Mouse (Mus musculus) hindbrain, embryonic 12.5 days (tissue): ENCODE measurements around the gene Mfap5. TPM values are rescaled to one million over a fixed set of nuclear protein-coding genes. Genes with fewer than 3 reads are reported as not detected.
A peak's percentile ranks its signal among the peaks of the same experiment; 100 is the strongest.
"Not testable (repeated sequence)": the region's sequence is repeated elsewhere in the genome, so short reads cannot be mapped to it uniquely, and the experiment has no call there.

ENCODE experiments used
- ATAC-seq: fragments of 200-750 bp; cut with Nextera tagmentation; 2 replicates; pipeline ENCODE4 v1.8.0; 2017; ENCODE audit warnings: moderate TSS enrichment; ENCODE audit not compliant: low FRiP score
- H3K27ac ChIP-seq: fragments of 300-500 bp; sonication (generic); 2 replicates; pipeline ENCODE4 v1.5.1; 2016; ENCODE audit warnings: mild to moderate bottlenecking
- H3K27me3 ChIP-seq: fragments of 300-500 bp; sonication (generic); 2 replicates; pipeline ENCODE4 v1.6.1; 2016; ENCODE audit warnings: mild to moderate bottlenecking
- H3K36me3 ChIP-seq: fragments of 300-500 bp; sonication (generic); 2 replicates; pipeline ENCODE4 v1.6.1; 2016; ENCODE audit warnings: mild to moderate bottlenecking
- H3K4me1 ChIP-seq: fragments of 300-500 bp; sonication (generic); 2 replicates; pipeline ENCODE4 v1.6.1; 2016
- H3K4me2 ChIP-seq: fragments of 300-500 bp; sonication (generic); replicated peaks from 2 replicates; pipeline ENCODE4 v1.6.1; 2016; ENCODE audit warnings: mild to moderate bottlenecking
- H3K4me3 ChIP-seq: fragments of 300-500 bp; sonication (generic); 2 replicates; pipeline ENCODE4 v1.5.1; 2016; ENCODE audit warnings: mild to moderate bottlenecking
- H3K9ac ChIP-seq: fragments of 300-500 bp; sonication (generic); 2 replicates; pipeline ENCODE4 v1.6.1; 2016; ENCODE audit warnings: mild to moderate bottlenecking, moderate library complexity
- H3K9me3 ChIP-seq: fragments of 300-500 bp; sonication (generic); replicated peaks from 2 replicates; pipeline ENCODE4 v1.6.1; 2016; ENCODE audit warnings: mild to moderate bottlenecking
- WGBS: fragments of 180-500 bp; shearing (Covaris S2); methylation state at CpG from one replicate; pipeline ENCODE4 v1.1.7; 2016; 5-methylcytosine and 5-hydroxymethylcytosine counted together
- polyA plus RNA-seq: library from polyadenylated mRNA; unstranded; fragments of >200 nt; fragmentation: Nextera tagmentation; extraction: Ambion mirVana; gene quantifications from 2 replicates; pipeline ENCODE4 v1.2.1, GENCODE M21; 2016

The Mfap5 gene
- polyA plus RNA-seq, 1 experiment from 2014 or later = 1.6 TPM

- Histone ChIP-seq H3K9ac (peak overlapping the region; percentile 53; the same call in 1 of the 2 replicates), H3K27me3 (no peaks in the 10 kb centered on the region; the same call in 1 of the 2 replicates), H3K27ac (no peak overlapping the region), H3K4me1 (peaks cover 27% of the 10 kb centered on the region), H3K4me2 (no peak overlapping the region; the same call in 1 of the 2 replicates), H3K36me3 (no peaks in the 10 kb centered on the region), H3K9me3 (no peaks in the 10 kb centered on the region), H3K4me3 (no peak overlapping the region)
- ATAC-seq = no peak
- WGBS = 31% methylated on average over 6 of the region's 6 CpGs
Observed at GRCm38 (mm10) chr6:122492479-122492878, 13.2 kb upstream of the Mfap5 start.

GRCm38 (mm10) chr6:122493799-122494472 is 11.7 kb upstream of the Mfap5 start:
- H3K4me1 ChIP-seq = peaks cover 27% of the 10 kb centered on the region
- H3K4me3 ChIP-seq = no peak overlapping the region
- no peaks in the 10 kb centered on the region for H3K36me3 ChIP-seq
- ATAC-seq = no peak
- WGBS = 31% methylated on average over 6 of the region's 6 CpGs
- no peak overlapping the region for H3K27ac ChIP-seq
- no peaks in the 10 kb centered on the region for H3K9me3 ChIP-seq
- no peak overlapping the region for H3K4me2 ChIP-seq
- H3K9ac ChIP-seq = no peak overlapping the region
- H3K27me3 ChIP-seq = no peaks in the 10 kb centered on the region

GRCm38 (mm10) chr6:122495082-122495881 is 10.4 kb upstream of the Mfap5 start:
- peak; percentile 55 for ATAC-seq
- H3K9me3 ChIP-seq = no peaks in the 10 kb centered on the region
- peak overlapping the region; percentile 38 for H3K4me2 ChIP-seq

GRCm38 (mm10) chr6:122496501-122496900 is 9.1 kb upstream of the Mfap5 start:
- peaks cover 22% of the 10 kb centered on the region for H3K4me1 ChIP-seq
- no peaks in the 10 kb centered on the region for H3K36me3 ChIP-seq
- H3K9ac ChIP-seq = no peak overlapping the region
- H3K27me3 ChIP-seq = no peaks in the 10 kb centered on the region
- H3K27ac ChIP-seq = peak overlapping the region; percentile 80
- 32% methylated on average over 5 of the region's 5 CpGs for WGBS
- no peaks in the 10 kb centered on the region for H3K9me3 ChIP-seq
- no peak overlapping the region for H3K4me2 ChIP-seq
- ATAC-seq = peak; percentile 9; the same call in 1 of the 2 replicates
- no peak overlapping the region for H3K4me3 ChIP-seq

More at GRCm38 (mm10) chr6:122495082-122495881, 10.4 kb upstream of the Mfap5 start:
- Histone ChIP-seq H3K27me3 (no peaks in the 10 kb centered on the region), H3K4me3 (no peak overlapping the region), H3K4me1 (peaks cover 27% of the 10 kb centered on the region), H3K36me3 (no peaks in the 10 kb centered on the region), H3K27ac (peak overlapping the region; percentile 80), H3K9ac (peak overlapping the region; percentile 45; the same call in 1 of the 2 replicates)
- 9% methylated on average over 21 of the region's 21 CpGs for WGBS

- Histone ChIP-seq H3K4me2 (no peak within 1 kb of the TSS), H3K4me1 (peaks cover 19% of the 10 kb centered on the region), H3K27me3 (no peaks in the 10 kb centered on the region), H3K27ac (no peak within 1 kb of the TSS), H3K9ac (no peak within 1 kb of the TSS), H3K4me3 (no peak within 1 kb of the TSS), H3K36me3 (no peaks in the 10 kb centered on the region), H3K9me3 (no peaks in the 10 kb centered on the region)
- WGBS = 87% methylated on average over 5 of the region's 5 CpGs
- ATAC-seq = no peak
Observed at GRCm38 (mm10) chr6:122498661-122499060, 7.0 kb upstream of the Mfap5 start, which contains the start of gene Rimklb. Gene Rimklb (minus strand): TSS chr6:122498761.

GRCm38 (mm10) chr6:122505041-122505440 is 604 bp upstream of the Mfap5 start:
- Histone ChIP-seq H3K4me2 (no peak overlapping the region), H3K27ac (no peak overlapping the region), H3K4me1 (no peaks in the 10 kb centered on the region; the same call in 1 of the 2 replicates), H3K27me3 (no peaks in the 10 kb centered on the region), H3K4me3 (no peak overlapping the region), H3K36me3 (no peaks in the 10 kb centered on the region), H3K9ac (no peak overlapping the region), H3K9me3 (no peaks in the 10 kb centered on the region)
- no peak for ATAC-seq
- 72% methylated on average over 4 of the region's 4 CpGs for WGBS

GRCm38 (mm10) chr6:122508494-122508893 is 2.8 kb downstream of the Mfap5 start:
- 86% methylated on average over 8 of the region's 8 CpGs for WGBS
- H3K4me2 ChIP-seq = no peak overlapping the region
- ATAC-seq = no peak
- no peaks in the 10 kb centered on the region for H3K9me3 ChIP-seq
- H3K27me3 ChIP-seq = no peaks in the 10 kb centered on the region
- no peak overlapping the region for H3K27ac ChIP-seq
- no peak overlapping the region for H3K9ac ChIP-seq
- H3K4me3 ChIP-seq = no peak overlapping the region
- H3K4me1 ChIP-seq = no peaks in the 10 kb centered on the region; the same call in 1 of the 2 replicates
- H3K36me3 ChIP-seq = no peaks in the 10 kb centered on the region

- Histone ChIP-seq H3K4me1 (no peaks in the 10 kb centered on the region; the same call in 1 of the 2 replicates), H3K4me3 (no peak overlapping the region), H3K27ac (no peak overlapping the region), H3K9me3 (no peaks in the 10 kb centered on the region), H3K9ac (no peak overlapping the region), H3K27me3 (no peaks in the 10 kb centered on the region), H3K4me2 (no peak overlapping the region), H3K36me3 (no peaks in the 10 kb centered on the region)
- WGBS = 63% methylated on average over 12 of the region's 12 CpGs
- no peak for ATAC-seq
Observed at GRCm38 (mm10) chr6:122512914-122513878, 7.6 kb downstream of the Mfap5 start.

- no peak for ATAC-seq
- Histone ChIP-seq H3K27ac (no peak overlapping the region), H3K4me2 (no peak overlapping the region), H3K4me1 (no peaks in the 10 kb centered on the region), H3K36me3 (no peaks in the 10 kb centered on the region), H3K9ac (no peak overlapping the region), H3K27me3 (no peaks in the 10 kb centered on the region), H3K9me3 (no peaks in the 10 kb centered on the region), H3K4me3 (no peak overlapping the region)
- WGBS = 85% methylated on average over 3 of the region's 3 CpGs
Observed at GRCm38 (mm10) chr6:122514312-122514711, 8.7 kb downstream of the Mfap5 start.

GRCm38 (mm10) chr6:122515762-122516161 is 10.1 kb downstream of the Mfap5 start:
- H3K4me3 ChIP-seq, ATAC-seq, H3K27ac ChIP-seq, H3K9ac ChIP-seq, H3K4me2 ChIP-seq, H3K4me1 ChIP-seq, H3K27me3 ChIP-seq, H3K36me3 ChIP-seq, H3K9me3 ChIP-seq: not testable (repeated sequence)
- 87% methylated on average over 2 of the region's 2 CpGs for WGBS

GRCm38 (mm10) chr6:122517668-122518067 is 12.0 kb downstream of the Mfap5 start:
- Histone ChIP-seq H3K4me2 (no peak overlapping the region), H3K27me3 (no peaks in the 10 kb centered on the region), H3K27ac (no peak overlapping the region), H3K9me3 (no peaks in the 10 kb centered on the region), H3K4me1 (no peaks in the 10 kb centered on the region; the same call in 1 of the 2 replicates), H3K4me3 (no peak overlapping the region), H3K36me3 (no peaks in the 10 kb centered on the region), H3K9ac (no peak overlapping the region)
- WGBS = 90% methylated on average over 1 of the region's 1 CpGs
- no peak for ATAC-seq
